Mouse (Mus musculus) activated CD4-positive, CD25-positive, alpha-beta regulatory T cell (primary cell): ENCODE data around the gene Mef2d. TPM values are rescaled to one million over a fixed set of nuclear protein-coding genes. Genes with fewer than 3 reads are reported as not detected.

Source experiments
- polyA plus RNA-seq, 2 experiments: library from polyadenylated mRNA; unstranded; fragments of 100-300 nt; shearing (Covaris generic); gene quantifications; one replicate each; pipeline ENCODE4 v1.2.1; 2017

Gene Mef2d
- polyA plus RNA-seq = 10 to 100 TPM; 71.6 to 97.8 TPM

DNA sequence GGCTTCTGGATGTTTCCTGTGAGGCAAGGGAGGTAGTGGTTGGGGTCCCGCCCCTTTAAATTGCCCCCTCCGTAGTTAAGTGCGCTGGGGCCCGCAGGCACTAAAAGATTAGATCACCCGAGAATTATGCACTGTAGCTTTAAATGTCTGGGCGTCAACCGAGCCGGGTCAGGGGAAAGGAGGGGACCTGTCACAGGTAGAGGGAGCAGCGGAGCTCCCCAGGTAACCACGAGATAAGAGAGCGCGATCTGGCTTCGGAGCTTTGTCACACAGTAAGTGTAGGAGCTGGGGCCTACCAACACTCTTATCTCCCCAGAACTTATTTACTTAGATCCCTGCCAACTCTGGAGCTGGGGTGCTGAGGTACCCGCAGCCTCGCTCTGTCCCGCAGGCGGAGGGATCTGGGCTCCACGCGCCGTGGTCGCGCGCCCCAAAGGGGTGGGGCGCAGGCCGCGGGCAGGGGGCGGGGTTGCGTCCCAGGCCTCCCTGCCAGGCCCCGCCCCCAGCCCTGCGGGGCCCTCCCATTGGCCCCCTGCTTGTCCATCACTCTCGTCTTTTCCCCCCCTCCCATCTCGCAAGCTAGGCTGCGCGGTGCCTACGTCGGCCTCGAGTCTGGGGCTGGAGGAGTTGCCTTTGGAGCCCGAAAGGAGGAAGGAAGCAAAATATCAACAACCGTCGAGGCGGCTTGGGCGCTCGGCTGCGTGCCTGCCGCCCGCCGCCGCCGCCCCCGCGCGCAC is at the start of gene Mef2d:
Gene Mef2d, plus strand, starts transcription at position 586 of the 737 bp plus-strand sequence.

Other genes with a start within 250 kb of the Mef2d start
- 100 to 1,000 TPM; 146 to 171 TPM for gene Hdgf, start 236.1 kb upstream of the Mef2d start, polyA plus RNA-seq
- gene Mrpl24, start 222.9 kb upstream of the Mef2d start, polyA plus RNA-seq = 100 to 1,000 TPM; 105 to 156 TPM
- 10 to 100 TPM; 35.7 to 42.3 TPM for gene Isg20l2, start 212.1 kb upstream of the Mef2d start, polyA plus RNA-seq
- 10 to 100 TPM; 18.7 to 20.8 TPM for gene Rrnad1, start 211.7 kb upstream of the Mef2d start, polyA plus RNA-seq
- under 1 TPM in 1 of 2 experiments, not detected in 1; 0.63 TPM for gene Crabp2, start 193.7 kb upstream of the Mef2d start, polyA plus RNA-seq
- under 1 TPM in 1 of 2 experiments, not detected in 1; 0.15 TPM for gene Nes, start 171.3 kb upstream of the Mef2d start, polyA plus RNA-seq
- not detected for gene Bcan, start 142.1 kb upstream of the Mef2d start, polyA plus RNA-seq
- gene Hapln2, start 114.8 kb upstream of the Mef2d start, polyA plus RNA-seq = not detected
- gene Gpatch4, start 99.3 kb upstream of the Mef2d start, polyA plus RNA-seq = 10 to 100 TPM; 16.3 to 32.1 TPM
- gene Naxe, start 83.9 kb upstream of the Mef2d start, polyA plus RNA-seq = 100 to 1,000 TPM in 1 of 2 experiments, 10 to 100 TPM in 1; 83.1 to 104 TPM
- under 1 TPM in 1 of 2 experiments, not detected in 1; 0.07 TPM for gene Ttc24, start 64.1 kb upstream of the Mef2d start, polyA plus RNA-seq
- gene Iqgap3, start 60.4 kb upstream of the Mef2d start, polyA plus RNA-seq = 1 to 10 TPM in 1 of 2 experiments, under 1 TPM in 1; 0.61 to 2.1 TPM
- under 1 TPM; 0.12 to 0.17 TPM for gene Rhbg, start 112.3 kb downstream of the Mef2d start, polyA plus RNA-seq
- gene Gm38392, start 144.8 kb downstream of the Mef2d start, polyA plus RNA-seq = not detected
- 1 to 10 TPM; 4.3 to 6.7 TPM for gene Tsacc, start 154.6 kb downstream of the Mef2d start, polyA plus RNA-seq
- gene Cct3, start 154.7 kb downstream of the Mef2d start, polyA plus RNA-seq = 100 to 1,000 TPM; 267 to 334 TPM
- gene Glmp, start 182.7 kb downstream of the Mef2d start, polyA plus RNA-seq = 100 to 1,000 TPM; 268 to 447 TPM
- 1 to 10 TPM in 1 of 2 experiments, under 1 TPM in 1; 0.76 to 1.9 TPM for gene Tmem79, start 193.8 kb downstream of the Mef2d start, polyA plus RNA-seq
- 10 to 100 TPM; 43.8 to 45.7 TPM for gene Smg5, start 193.9 kb downstream of the Mef2d start, polyA plus RNA-seq
- not detected for gene Paqr6, start 222.2 kb downstream of the Mef2d start, polyA plus RNA-seq
- not detected for gene Bglap3, start 230.4 kb downstream of the Mef2d start, polyA plus RNA-seq
- gene Bglap2, start 236.3 kb downstream of the Mef2d start, polyA plus RNA-seq = not detected
- gene Bglap, start 242.1 kb downstream of the Mef2d start, polyA plus RNA-seq = not detected